ENCODE assay signal across 12 mouse cellular contexts in genomic region chr9:70331727-70332335, GRCm38 (mm10).
DNase-seq lines count a peak whose midpoint lies in the region; ATAC-seq and TF ChIP-seq lines count a peak whose summit lies in the region.
"Had no signal": no experiment of that assay in that cellular context is flagged by ENCODE, and none has a peak within 500 bp of the region (broad histone marks: within the 10 kb centered on the region; RNA-seq: fewer than 3 reads in every experiment).

No protein-coding gene starts in this region.

- H3K4me3 ChIP-seq in gastrocnemius, adult 2 months = no peak overlapping the region
- no peak overlapping the region for H3K4me3 ChIP-seq in embryonic facial prominence, embryonic 15.5 days (replicated peaks)
- H3K4me3 ChIP-seq in hindbrain, embryonic 14.5 days (replicated peaks; ENCODE audit: low read length) = no peak overlapping the region
- H3K4me3 ChIP-seq: forebrain, embryonic 10.5 days; liver, embryonic 13.5 days; myocyte had no signal

- no peak overlapping the region for H3K9ac ChIP-seq in embryonic facial prominence, embryonic 15.5 days
- no peak overlapping the region for H3K9ac ChIP-seq in hindbrain, embryonic 14.5 days
- H3K9ac ChIP-seq: liver, embryonic 13.5 days had no signal

- H3K36me3 ChIP-seq in embryonic facial prominence, embryonic 15.5 days = peaks cover 26% of the 10 kb centered on the region
- H3K36me3 ChIP-seq in hindbrain, embryonic 14.5 days (replicated peaks; ENCODE audit: control insufficient read depth, insufficient read depth) = no peaks in the 10 kb centered on the region
- H3K36me3 ChIP-seq: liver, embryonic 13.5 days had no signal

- no peaks in the 10 kb centered on the region for H3K27me3 ChIP-seq in embryonic facial prominence, embryonic 15.5 days
- no peaks in the 10 kb centered on the region for H3K27me3 ChIP-seq in hindbrain, embryonic 14.5 days (ENCODE audit: control insufficient read depth, insufficient read depth, low read length)
- H3K27me3 ChIP-seq: liver, embryonic 13.5 days had no signal

- intact Hi-C loops in gastrocnemius, adult 2 months (cut with DNase I) = loop anchor here (5.0 kb wide), 1 partner anchor 220 kb away; no protein-coding TSS in a partner anchor
- intact Hi-C loops in gastrocnemius, postnatal 14 days (cut with DNase I; ENCODE audit: low total_unique reads) = no loop called here

- ATAC-seq in embryonic facial prominence, embryonic 15.5 days (ENCODE audit: insufficient number of reproducible peaks, low FRiP score, low TSS enrichment, low read depth) = peak; percentile 69; the same call in 1 of the 2 replicates
- ATAC-seq in megakaryocyte progenitor cell, adult 5-6 weeks (replicated peaks; ENCODE audit: poor library complexity) = no peak
- ATAC-seq in hindbrain, embryonic 14.5 days (ENCODE audit: low FRiP score) = no peak
- ATAC-seq in erythroblast, adult 5-6 weeks (replicated peaks; ENCODE audit: low FRiP score, poor library complexity, severe bottlenecking) = no peak

- no peaks in the 10 kb centered on the region for H3K9me3 ChIP-seq in embryonic facial prominence, embryonic 15.5 days (replicated peaks)
- no peaks in the 10 kb centered on the region for H3K9me3 ChIP-seq in hindbrain, embryonic 14.5 days (ENCODE audit: control insufficient read depth, low read length)
- H3K9me3 ChIP-seq: forebrain, embryonic 10.5 days; liver, embryonic 13.5 days had no signal

- no peak for TF ChIP-seq CTCF in gastrocnemius, adult 2 months (IDR thresholded peaks at IDR 0.05)

- DNase-seq in gastrocnemius, adult 2 months = peak; percentile 21
- DNase-seq in gastrocnemius, postnatal 14 days = no peak
- DNase-seq in kidney, postnatal 14 days = peak; percentile 65
- peak; percentile 24 for DNase-seq in lung, postnatal 25 days (ENCODE audit: low spot score)
- no peak for DNase-seq in hindbrain, embryonic 14.5 days (ENCODE audit: low spot score)
- DNase-seq: adrenal gland, adult 2 months; liver, embryonic 13.5 days had no signal

- H3K27ac ChIP-seq in gastrocnemius, adult 2 months = no peak overlapping the region
- H3K27ac ChIP-seq in embryonic facial prominence, embryonic 15.5 days (replicated peaks) = 0 out of 2 replicates have a peak overlapping the region, but pooled peaks have one; percentile 22
- H3K27ac ChIP-seq in hindbrain, embryonic 14.5 days = no peak overlapping the region
- H3K27ac ChIP-seq: forebrain, embryonic 10.5 days; liver, embryonic 13.5 days had no signal

- H3K4me2 ChIP-seq in embryonic facial prominence, embryonic 15.5 days (replicated peaks) = no peak overlapping the region
- H3K4me2 ChIP-seq in hindbrain, embryonic 14.5 days (replicated peaks) = no peak overlapping the region
- H3K4me2 ChIP-seq: liver, embryonic 13.5 days had no signal

- H3K4me1 ChIP-seq in embryonic facial prominence, embryonic 15.5 days = peaks cover 5% of the 10 kb centered on the region; the same call in 1 of the 2 replicates
- no peaks in the 10 kb centered on the region for H3K4me1 ChIP-seq in hindbrain, embryonic 14.5 days (replicated peaks; ENCODE audit: control insufficient read depth, insufficient read depth, low read length)
- H3K4me1 ChIP-seq: forebrain, embryonic 10.5 days; liver, embryonic 13.5 days had no signal

- 66% methylated on average over 11 of the region's 11 CpGs for WGBS in embryonic facial prominence, embryonic 15.5 days
- 91% methylated on average over 11 of the region's 11 CpGs for WGBS in hindbrain, embryonic 14.5 days

Comparison
In these comparisons a context has a peak if more than half of its experiments do, and no peak if none do; other contexts are left out.
1. DNase-seq: peak in gastrocnemius, adult 2 months (single experiment), kidney, postnatal 14 days (single experiment) and lung, postnatal 25 days (single experiment); none in gastrocnemius, postnatal 14 days (single experiment) and hindbrain, embryonic 14.5 days (single experiment).